Mouse (Mus musculus): ENCODE results near the gene Sertad3. TPM values are rescaled to one million over a fixed set of nuclear protein-coding genes. Genes with fewer than 3 reads are reported as not detected.

Gene Sertad3
- polyA plus RNA-seq, 1 experiment from 2014 or later, result 24.8 TPM

DNA sequence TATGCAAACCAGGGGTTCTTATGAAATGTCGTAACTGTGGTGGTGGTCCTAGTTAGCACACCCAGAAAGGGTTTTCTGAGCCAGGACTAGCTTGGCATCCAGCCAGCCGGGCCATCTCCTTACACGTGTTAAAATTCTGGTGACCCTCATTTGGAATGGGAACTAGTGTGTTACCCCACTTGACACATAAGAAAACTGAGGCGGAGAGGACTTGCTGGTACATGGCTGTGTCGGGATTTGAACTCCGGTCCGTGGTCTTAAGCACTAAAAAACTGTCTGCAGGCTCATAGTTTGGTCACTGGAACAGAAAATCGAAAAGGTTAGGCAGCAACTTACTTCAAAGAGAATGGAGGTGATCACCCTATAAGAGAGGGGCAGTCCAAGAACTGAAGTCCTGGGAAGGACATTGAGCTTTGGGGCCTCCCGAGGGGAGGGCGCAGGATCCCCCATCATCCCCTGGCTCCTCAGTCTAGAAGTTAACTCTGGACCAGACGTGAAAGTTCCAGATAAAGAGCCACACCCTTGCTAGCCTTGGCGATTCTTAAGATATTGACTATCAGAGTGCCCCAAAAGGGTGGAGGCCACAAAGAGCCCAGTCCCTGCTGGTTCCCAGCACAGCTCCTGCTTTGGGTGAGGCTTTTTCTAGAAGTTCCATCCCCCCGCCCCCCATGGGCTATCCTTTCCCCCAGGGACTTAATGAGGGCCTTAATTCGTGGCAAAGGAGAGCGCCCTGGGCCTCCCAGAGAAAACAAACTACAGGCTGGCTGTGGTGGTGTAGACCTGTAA is 25.0 kb upstream of the Sertad3 start:
- Histone ChIP-seq H3K27ac (peak overlapping the region; percentile 77), H3K27me3 (ENCODE audit: poor library complexity, severe bottlenecking) (peaks cover 48% of the 10 kb centered on the region), H3K36me3 (replicated peaks) (no peaks in the 10 kb centered on the region), H3K4me1 (peaks cover 33% of the 10 kb centered on the region), H3K9me3 (no peaks in the 10 kb centered on the region), H3K4me3 (peak overlapping the region; percentile 66)
- 56% methylated on average over 15 of the region's 15 CpGs for WGBS
- no peak for DNase-seq (ENCODE audit: extremely low spot score, low spot score)

DNA sequence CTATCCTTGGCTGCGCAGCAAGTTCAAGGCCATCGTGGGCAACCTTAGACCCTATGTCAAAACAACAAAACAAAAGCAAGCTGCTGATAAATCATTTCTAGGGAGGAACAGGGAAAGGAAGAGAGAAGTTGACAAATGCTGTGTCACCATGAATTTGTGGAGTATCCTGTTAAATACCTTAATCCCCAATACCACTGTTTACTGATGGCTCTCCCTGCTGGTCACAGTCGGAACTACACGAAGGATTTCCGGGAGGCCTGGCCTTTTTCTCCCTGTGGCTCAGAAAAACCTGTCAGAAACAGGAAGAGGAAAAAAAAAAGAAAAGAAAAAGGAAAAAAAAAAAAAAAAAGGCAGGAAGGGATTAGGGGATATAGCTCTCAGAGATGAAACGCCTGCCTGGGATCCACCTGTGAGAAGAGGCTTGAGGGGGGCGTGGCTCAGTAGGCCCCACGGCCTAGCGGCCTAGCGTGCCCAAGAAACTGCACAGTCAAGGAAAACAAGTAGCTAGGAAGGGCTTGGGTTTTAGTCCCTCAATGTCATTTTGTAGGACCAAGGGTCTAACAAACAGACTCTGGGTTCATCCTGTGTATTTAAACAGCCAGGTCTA is 24.2 kb upstream of the Sertad3 start:
- no peaks in the 10 kb centered on the region for H3K9me3 ChIP-seq
- H3K27ac ChIP-seq, result no peak overlapping the region
- WGBS, result 58% methylated on average over 10 of the region's 10 CpGs
- H3K4me3 ChIP-seq, result no peak overlapping the region
- H3K27me3 ChIP-seq (ENCODE audit: poor library complexity, severe bottlenecking), result peaks cover 44% of the 10 kb centered on the region
- H3K4me1 ChIP-seq, result peaks cover 33% of the 10 kb centered on the region
- peak; percentile 50 for DNase-seq (ENCODE audit: extremely low spot score, low spot score)
- no peaks in the 10 kb centered on the region for H3K36me3 ChIP-seq (replicated peaks)

DNA sequence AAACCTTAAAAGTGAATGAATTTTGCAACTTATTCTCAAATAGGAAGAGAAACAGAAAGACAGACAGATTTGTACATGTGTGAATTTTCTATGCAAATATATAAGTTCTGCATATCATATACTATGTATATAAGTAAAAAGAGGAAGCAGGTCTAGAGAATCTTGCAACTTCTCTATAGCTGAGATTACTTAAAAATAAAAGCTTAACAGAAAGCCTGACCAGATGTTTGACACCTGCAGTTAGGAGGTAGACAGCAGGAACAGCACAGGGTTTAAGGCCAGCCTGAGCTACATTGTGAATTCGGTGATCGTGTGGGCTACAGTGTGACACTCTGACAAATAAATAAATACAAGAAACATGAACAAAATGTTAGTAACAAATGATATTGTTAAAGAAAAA is 22.2 kb upstream of the Sertad3 start:
- Histone ChIP-seq H3K4me3 (no peak overlapping the region), H3K36me3 (replicated peaks) (no peaks in the 10 kb centered on the region), H3K27me3 (ENCODE audit: poor library complexity, severe bottlenecking) (peaks cover 24% of the 10 kb centered on the region), H3K9me3 (no peaks in the 10 kb centered on the region), H3K4me1 (peaks cover 27% of the 10 kb centered on the region), H3K27ac (no peak overlapping the region)
- DNase-seq (ENCODE audit: extremely low spot score, low spot score), result no peak
- whole genome bisulfite sequencing, result 94% methylated on average over 2 of the region's 2 CpGs

DNA sequence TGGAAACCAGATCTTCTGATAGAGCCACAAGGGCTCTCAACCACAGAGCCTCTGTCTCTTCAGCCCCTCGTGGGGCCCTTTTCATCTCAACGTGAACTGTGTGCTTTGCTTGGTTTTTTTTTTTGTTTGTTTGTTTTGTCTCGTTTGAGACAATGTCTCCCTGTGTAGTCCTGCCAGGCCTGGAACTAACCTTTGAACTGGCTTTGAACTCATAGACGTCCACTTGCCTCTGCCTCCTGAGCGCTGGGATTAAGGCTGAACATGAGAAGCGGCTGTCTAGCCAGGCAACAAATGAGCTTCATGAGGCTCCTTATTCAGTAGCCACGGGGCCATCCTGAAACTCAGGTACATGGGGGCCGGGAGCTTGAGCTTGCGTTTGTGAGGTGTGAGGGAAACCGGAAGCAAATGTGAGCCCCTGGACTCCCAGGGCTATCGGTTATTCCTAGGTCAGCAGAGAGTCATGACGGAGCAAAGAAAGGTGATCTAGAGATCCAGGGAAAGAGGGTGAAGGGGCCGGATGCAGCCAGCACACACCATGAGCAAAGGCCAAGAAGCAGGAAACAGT is 21.3 kb upstream of the Sertad3 start:
- WGBS, result 55% methylated on average over 13 of the region's 13 CpGs
- peaks cover 15% of the 10 kb centered on the region for H3K27me3 ChIP-seq (ENCODE audit: poor library complexity, severe bottlenecking)
- H3K9me3 ChIP-seq, result no peaks in the 10 kb centered on the region
- H3K4me1 ChIP-seq, result peaks cover 17% of the 10 kb centered on the region
- no peak for DNase-seq (ENCODE audit: extremely low spot score, low spot score)
- H3K36me3 ChIP-seq (replicated peaks), result no peaks in the 10 kb centered on the region
- no peak overlapping the region for H3K27ac ChIP-seq
- no peak overlapping the region for H3K4me3 ChIP-seq

DNA sequence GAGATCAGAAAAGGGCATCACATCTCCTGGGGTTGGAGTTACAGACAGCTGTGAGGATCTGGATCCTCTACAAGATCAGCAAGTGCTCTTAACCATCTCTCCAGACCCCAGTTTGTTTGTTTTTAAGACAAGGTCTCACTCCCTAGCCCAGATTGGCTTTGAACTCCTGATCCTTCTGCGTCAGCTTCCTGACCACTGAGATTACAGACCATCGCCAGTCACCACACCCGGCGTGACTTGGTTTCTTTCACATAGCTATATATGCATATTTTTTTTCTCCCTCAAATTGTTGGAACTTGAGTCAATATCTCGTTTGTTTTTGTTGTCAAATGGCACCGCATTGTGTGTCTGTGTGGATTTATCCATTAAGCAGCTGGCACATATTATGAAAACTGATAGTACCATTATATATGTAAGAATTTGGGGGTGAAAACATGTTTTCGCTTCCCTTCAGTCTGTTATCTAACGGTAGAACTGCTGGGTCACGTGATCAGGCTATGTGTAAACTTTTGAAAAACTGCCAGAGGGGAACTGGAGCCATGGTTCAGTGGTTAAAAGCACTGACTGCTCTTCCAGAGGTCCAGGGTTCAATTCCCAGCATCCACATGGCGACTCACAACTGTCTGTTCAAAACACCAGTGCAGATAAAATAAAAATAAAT is 19.0 kb upstream of the Sertad3 start:
- DNase-seq (ENCODE audit: extremely low spot score, low spot score), result no peak
- no peak overlapping the region for H3K4me3 ChIP-seq
- peaks cover 7% of the 10 kb centered on the region; the same call in 1 of the 2 replicates for H3K4me1 ChIP-seq
- no peaks in the 10 kb centered on the region for H3K27me3 ChIP-seq (ENCODE audit: poor library complexity, severe bottlenecking)
- H3K9me3 ChIP-seq, result no peaks in the 10 kb centered on the region
- H3K36me3 ChIP-seq (replicated peaks), result no peaks in the 10 kb centered on the region
- H3K27ac ChIP-seq, result no peak overlapping the region
- WGBS, result 82% methylated on average over 10 of the region's 10 CpGs

DNA sequence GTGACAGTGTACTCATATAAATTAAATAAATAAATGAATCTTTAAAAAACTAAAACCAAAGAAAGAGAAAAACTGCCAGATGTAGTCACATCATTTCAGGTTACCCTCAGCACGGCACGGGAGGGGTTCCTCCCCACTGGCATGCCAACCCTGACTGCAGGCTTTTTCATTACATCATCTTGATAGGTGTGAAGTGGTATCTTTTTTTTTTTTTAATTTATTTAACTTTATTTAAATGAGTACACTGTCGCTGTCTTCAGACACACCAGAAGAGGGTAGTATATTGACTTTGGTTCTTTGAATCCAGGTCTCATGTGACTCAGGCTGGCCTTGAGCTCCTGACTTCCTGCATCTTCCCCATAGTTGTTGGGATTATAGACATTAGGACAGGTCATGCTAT is 18.3 kb upstream of the Sertad3 start:
- Histone ChIP-seq H3K4me3 (no peak overlapping the region), H3K36me3 (replicated peaks) (no peaks in the 10 kb centered on the region), H3K27ac (no peak overlapping the region), H3K4me1 (peaks cover 7% of the 10 kb centered on the region; the same call in 1 of the 2 replicates), H3K27me3 (ENCODE audit: poor library complexity, severe bottlenecking) (no peaks in the 10 kb centered on the region), H3K9me3 (peaks cover 3% of the 10 kb centered on the region; the same call in 1 of the 2 replicates)
- no peak for DNase-seq (ENCODE audit: extremely low spot score, low spot score)
- 86% methylated on average over 3 of the region's 3 CpGs for WGBS

DNA sequence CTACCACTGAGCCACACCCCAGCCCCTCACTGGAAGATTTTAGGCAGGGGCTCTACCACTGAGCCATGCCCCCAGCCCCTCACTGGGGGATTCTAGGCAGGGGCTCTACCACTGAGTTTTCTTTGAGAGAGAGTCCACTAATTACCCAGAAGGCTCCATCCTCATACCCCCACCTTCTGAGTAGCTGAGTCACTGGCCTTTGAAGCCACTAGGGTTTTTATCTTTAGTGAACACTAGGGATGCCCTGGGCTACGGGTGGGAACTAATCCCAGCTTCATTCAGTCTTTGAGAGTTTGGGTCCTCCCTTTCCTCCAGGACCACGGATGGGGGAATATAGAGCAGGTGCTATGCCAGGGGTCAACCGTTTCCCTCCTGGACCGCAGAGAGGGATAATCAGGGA is 15.0 kb upstream of the Sertad3 start:
- no peak overlapping the region for H3K4me3 ChIP-seq
- WGBS, result 87% methylated on average over 4 of the region's 4 CpGs
- H3K4me1 ChIP-seq, result no peaks in the 10 kb centered on the region
- H3K9me3 ChIP-seq, result peaks cover 5% of the 10 kb centered on the region; the same call in 1 of the 2 replicates
- H3K27ac ChIP-seq, result no peak overlapping the region
- H3K36me3 ChIP-seq (replicated peaks), result no peaks in the 10 kb centered on the region
- no peak for DNase-seq (ENCODE audit: extremely low spot score, low spot score)
- no peaks in the 10 kb centered on the region for H3K27me3 ChIP-seq (ENCODE audit: poor library complexity, severe bottlenecking)

DNA sequence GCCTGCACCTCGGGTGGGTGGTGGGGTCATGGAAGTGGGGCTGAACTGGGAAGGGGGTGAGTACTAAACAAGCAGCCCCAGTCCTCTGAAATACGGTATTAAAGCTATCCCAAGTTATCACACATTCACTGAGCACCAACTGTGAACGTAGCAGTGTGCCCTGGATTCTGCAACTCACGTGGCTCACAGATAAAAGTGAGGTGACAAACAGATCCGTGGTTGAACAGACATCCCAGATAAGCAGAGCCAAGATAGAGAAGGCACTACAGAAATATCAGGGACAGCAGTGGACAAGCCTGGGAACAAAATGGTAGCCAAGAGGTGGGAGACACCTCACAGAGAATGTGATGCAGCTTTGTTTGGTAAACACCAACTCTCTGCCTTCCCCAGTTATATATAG is 13.9 kb upstream of the Sertad3 start:
- Histone ChIP-seq H3K9me3 (peaks cover 5% of the 10 kb centered on the region; the same call in 1 of the 2 replicates), H3K4me1 (no peaks in the 10 kb centered on the region), H3K36me3 (replicated peaks) (no peaks in the 10 kb centered on the region), H3K27me3 (ENCODE audit: poor library complexity, severe bottlenecking) (no peaks in the 10 kb centered on the region), H3K4me3 (no peak overlapping the region), H3K27ac (no peak overlapping the region)
- no peak for DNase-seq (ENCODE audit: extremely low spot score, low spot score)
- 95% methylated on average over 5 of the region's 5 CpGs for WGBS

DNA sequence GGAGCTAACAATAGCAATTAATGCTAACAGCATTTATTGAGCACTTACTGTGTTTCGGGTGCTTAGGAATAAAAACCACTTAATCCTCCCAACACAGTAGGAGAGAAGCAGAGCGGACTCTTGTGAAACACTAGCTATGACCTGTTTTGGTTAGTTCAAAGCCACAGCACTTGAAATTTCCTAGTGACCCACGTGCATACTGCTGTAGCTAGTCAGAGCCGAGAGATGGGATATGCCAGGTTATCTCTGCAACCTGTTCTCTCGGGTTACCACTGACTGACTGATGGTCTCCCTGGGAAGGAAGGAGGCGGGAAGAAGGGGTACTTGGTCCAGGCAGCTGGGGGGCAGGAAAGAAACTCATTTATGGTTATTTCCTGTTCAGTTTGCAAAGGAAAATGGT is 13.1 kb upstream of the Sertad3 start:
- Histone ChIP-seq H3K27ac (no peak overlapping the region), H3K27me3 (ENCODE audit: poor library complexity, severe bottlenecking) (no peaks in the 10 kb centered on the region)
- 86% methylated on average over 6 of the region's 6 CpGs for WGBS

DNA sequence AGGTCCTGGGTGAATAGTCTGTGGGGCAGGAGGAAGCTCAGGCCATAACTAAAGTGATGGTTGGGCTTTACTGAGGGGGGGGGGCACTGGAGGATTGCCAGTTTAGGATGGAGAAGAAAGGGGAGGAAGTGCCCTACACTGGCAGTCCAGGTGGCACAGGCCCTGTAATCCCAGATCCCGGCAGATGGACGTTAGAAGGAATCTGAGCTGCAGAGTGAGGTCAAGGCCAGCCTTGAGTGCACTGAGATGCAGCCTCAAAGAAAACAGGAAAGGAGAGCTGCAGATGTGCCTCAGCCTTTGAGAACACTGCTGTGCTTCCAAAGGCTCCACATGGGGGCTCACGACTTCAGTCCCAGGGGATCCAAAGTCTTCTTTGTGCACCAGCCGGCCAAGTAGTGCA is 5.9 kb upstream of the Sertad3 start:
- no peak for DNase-seq (ENCODE audit: extremely low spot score, low spot score)

More for the DNA sequence above, 13.1 kb upstream of the Sertad3 start:
- H3K4me1 ChIP-seq, result no peaks in the 10 kb centered on the region
- H3K4me3 ChIP-seq, result no peak overlapping the region
- H3K9me3 ChIP-seq, result peaks cover 5% of the 10 kb centered on the region; the same call in 1 of the 2 replicates
- no peaks in the 10 kb centered on the region for H3K36me3 ChIP-seq (replicated peaks)
- DNase-seq (ENCODE audit: extremely low spot score, low spot score), result no peak

DNA sequence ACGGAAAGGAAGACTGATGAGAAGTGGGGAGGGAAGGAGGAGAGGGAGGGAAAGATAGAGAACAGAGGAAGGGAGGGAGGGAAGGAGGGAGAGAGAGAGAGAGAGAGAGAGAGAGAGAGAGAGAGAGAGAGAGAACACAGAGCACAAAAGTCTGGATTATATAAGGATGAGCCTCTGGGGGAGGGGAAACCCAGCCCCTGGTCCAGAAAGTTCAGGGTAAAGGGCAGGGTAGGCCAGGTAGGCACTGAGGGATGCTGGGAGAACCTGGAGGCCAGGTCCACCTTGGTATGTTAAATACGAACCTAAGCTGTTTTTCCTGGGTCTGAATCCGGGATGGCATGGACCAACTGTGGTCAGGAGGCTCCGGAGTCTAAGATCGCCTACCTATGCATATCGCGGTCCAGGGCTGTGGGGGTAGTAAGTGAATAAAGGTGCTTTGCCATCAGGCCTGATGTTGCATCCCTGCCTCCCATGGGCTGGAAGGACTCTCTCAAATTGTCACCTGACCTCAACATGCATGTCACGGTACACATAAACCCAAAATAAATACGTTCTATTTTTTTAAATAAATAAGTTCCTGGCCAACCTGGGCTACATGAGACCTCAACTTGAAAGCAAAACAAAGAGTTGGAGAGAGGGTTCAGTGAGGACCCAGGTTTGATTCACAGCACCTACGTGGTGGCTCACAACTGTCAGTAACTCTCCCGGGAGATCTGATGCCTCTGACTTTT is 2.0 kb upstream of the Sertad3 start:
- DNase-seq (ENCODE audit: extremely low spot score, low spot score), result no peak
- H3K9me3 ChIP-seq, result no peaks in the 10 kb centered on the region
- WGBS, result 93% methylated on average over 11 of the region's 11 CpGs
- H3K36me3 ChIP-seq (replicated peaks), result peaks cover 10% of the 10 kb centered on the region
- no peaks in the 10 kb centered on the region for H3K27me3 ChIP-seq (ENCODE audit: poor library complexity, severe bottlenecking)
- H3K4me3 ChIP-seq, result no peak overlapping the region
- H3K27ac ChIP-seq, result no peak overlapping the region
- peaks cover 23% of the 10 kb centered on the region for H3K4me1 ChIP-seq

More for the DNA sequence above, 5.9 kb upstream of the Sertad3 start:
- Histone ChIP-seq H3K27ac (no peak overlapping the region), H3K36me3 (replicated peaks) (no peaks in the 10 kb centered on the region), H3K27me3 (ENCODE audit: poor library complexity, severe bottlenecking) (no peaks in the 10 kb centered on the region), H3K4me3 (no peak overlapping the region), H3K9me3 (no peaks in the 10 kb centered on the region), H3K4me1 (peaks cover 9% of the 10 kb centered on the region)
- 46% methylated on average over 4 of the region's 4 CpGs for WGBS

DNA sequence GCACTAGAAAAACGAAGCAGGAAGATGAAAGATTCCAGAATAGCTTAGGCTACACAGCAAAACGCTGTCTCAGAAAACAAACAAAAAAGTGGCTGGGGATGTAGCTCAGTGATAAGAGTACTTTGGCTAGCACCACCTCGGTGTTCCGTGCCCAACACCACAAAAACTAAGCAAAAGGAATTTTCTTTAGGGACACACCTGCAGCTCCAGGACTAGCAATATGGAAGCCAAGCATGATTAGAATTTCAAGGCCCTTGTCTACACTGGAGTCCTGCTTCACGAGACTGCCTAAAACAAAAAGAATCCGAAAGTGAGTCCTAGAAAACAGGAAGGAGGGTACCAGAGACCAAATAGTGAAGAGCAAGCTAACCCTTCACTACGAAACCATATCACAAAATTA is 972 bp upstream of the Sertad3 start:
- Histone ChIP-seq H3K4me3 (peak overlapping the region; percentile 80), H3K27me3 (ENCODE audit: poor library complexity, severe bottlenecking) (no peaks in the 10 kb centered on the region), H3K4me1 (peaks cover 21% of the 10 kb centered on the region), H3K27ac (peak overlapping the region; percentile 90), H3K36me3 (replicated peaks) (peaks cover 19% of the 10 kb centered on the region), H3K9me3 (no peaks in the 10 kb centered on the region)
- DNase-seq (ENCODE audit: extremely low spot score, low spot score), result no peak
- 42% methylated on average over 7 of the region's 7 CpGs for WGBS
